Mouse (Mus musculus): ENCODE measurements around the gene Lrfn1.
"Not testable (repeated sequence)": the region's sequence is repeated elsewhere in the genome, so short reads cannot be mapped to it uniquely, and the experiment has no call there.

Lrfn1 gene

GRCm38 (mm10) chr7:28510405-28510974 is 58.7 kb downstream of the Lrfn1 start, which contains the start of gene Ifnl2:
TSS of gene Ifnl2 (minus strand) at chr7:28510455.
- not testable (repeated sequence) for DNase-seq (ENCODE audit: low read depth, low spot score)

- no peak for DNase-seq (ENCODE audit: low read depth, low spot score)
These were observed 59.7 kb downstream of the Lrfn1 start for GRCm38 (mm10) chr7:28511441-28511840.
